Mouse (Mus musculus) embryo, embryonic 11 days (tissue): ENCODE measurements around the gene Hs3st6.
A peak's percentile ranks its signal among the peaks of the same experiment; 100 is the strongest.

Source experiments
- DNase-seq: peaks from one replicate; pipeline ENCODE4 v3.0.0-alpha.2; 2015

The Hs3st6 gene

GRCm38 (mm10) chr17:24729067-24729466 is 23.7 kb upstream of the Hs3st6 start:
- DNase-seq, result no peak

GRCm38 (mm10) chr17:24730787-24731186 is 22.0 kb upstream of the Hs3st6 start:
- DNase-seq, result no peak

GRCm38 (mm10) chr17:24732233-24732935 is 20.4 kb upstream of the Hs3st6 start:
- DNase-seq, result no peak

- no peak for DNase-seq
Observed at GRCm38 (mm10) chr17:24733434-24734050, 19.2 kb upstream of the Hs3st6 start.

- no peak for DNase-seq
Observed at GRCm38 (mm10) chr17:24734513-24734912, 18.3 kb upstream of the Hs3st6 start.

GRCm38 (mm10) chr17:24735446-24735845 is 17.3 kb upstream of the Hs3st6 start:
- no peak for DNase-seq

- DNase-seq, result peak; percentile 99
Observed at GRCm38 (mm10) chr17:24736330-24737051, 16.3 kb upstream of the Hs3st6 start, which contains the start of gene Msrb1. Gene Msrb1 (plus strand): TSS chr17:24736642.

- DNase-seq, result no peak
Observed at GRCm38 (mm10) chr17:24737135-24737810, 15.5 kb upstream of the Hs3st6 start.

GRCm38 (mm10) chr17:24738238-24738637 is 14.6 kb upstream of the Hs3st6 start:
- DNase-seq, result no peak

- no peak for DNase-seq
Observed at GRCm38 (mm10) chr17:24739926-24740325, 12.9 kb upstream of the Hs3st6 start.

- DNase-seq, result no peak
Observed at GRCm38 (mm10) chr17:24742307-24742706, 10.5 kb upstream of the Hs3st6 start.

GRCm38 (mm10) chr17:24743896-24744295 is 8.9 kb upstream of the Hs3st6 start:
- no peak for DNase-seq

- DNase-seq, result no peak
Observed at GRCm38 (mm10) chr17:24744381-24744780, 8.4 kb upstream of the Hs3st6 start.

GRCm38 (mm10) chr17:24745526-24746497 is 7.0 kb upstream of the Hs3st6 start:
- peak; percentile 91 for DNase-seq

GRCm38 (mm10) chr17:24746986-24747385 is 5.8 kb upstream of the Hs3st6 start:
- no peak for DNase-seq

GRCm38 (mm10) chr17:24751528-24751927 is 1.3 kb upstream of the Hs3st6 start:
- no peak for DNase-seq

GRCm38 (mm10) chr17:24757394-24757793 is 4.6 kb downstream of the Hs3st6 start:
- no peak for DNase-seq

- DNase-seq, result peak; percentile 48
Observed at GRCm38 (mm10) chr17:24761121-24761520, 8.3 kb downstream of the Hs3st6 start.

GRCm38 (mm10) chr17:24765016-24765905 is 12.5 kb downstream of the Hs3st6 start:
- no peak for DNase-seq

- no peak for DNase-seq
Observed at GRCm38 (mm10) chr17:24766266-24766875, 13.6 kb downstream of the Hs3st6 start.

GRCm38 (mm10) chr17:24769146-24769545 is 16.4 kb downstream of the Hs3st6 start:
- DNase-seq, result no peak
